Comparison of ENCODE assay signal across 8 mouse cellular contexts in the genomic region with DNA sequence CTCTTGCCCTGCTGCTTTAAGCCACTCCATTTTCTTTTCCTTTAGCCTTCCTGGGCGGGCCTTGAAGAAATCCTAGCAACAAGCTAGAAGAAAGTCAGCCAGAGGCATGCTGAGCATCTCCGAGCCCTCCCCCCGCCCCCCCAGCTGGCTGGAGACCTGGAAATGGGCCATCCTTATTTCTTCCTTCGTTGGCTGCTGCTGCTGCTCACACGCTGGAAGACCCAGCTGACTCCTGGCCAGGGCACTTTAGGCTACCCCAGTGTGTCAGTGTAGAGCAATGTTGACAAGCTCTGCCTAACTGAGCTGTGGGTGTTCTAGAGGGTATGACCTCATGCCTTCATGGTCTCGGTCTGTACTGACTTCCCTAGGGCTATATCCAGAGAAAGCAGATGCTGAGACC. TPM values are rescaled to one million over a fixed set of nuclear protein-coding genes. Genes with fewer than 3 reads are reported as not detected.
DNase-seq lines count a peak whose midpoint lies in the region; ATAC-seq and TF ChIP-seq lines count a peak whose summit lies in the region.
"Had no signal": no experiment of that assay in that cellular context is flagged by ENCODE, and none has a peak within 500 bp of the region (broad histone marks: within the 10 kb centered on the region; RNA-seq: fewer than 3 reads in every experiment).

No protein-coding gene starts in this region.

- TF ChIP-seq CTCF in left cerebral cortex, adult 2 months (IDR thresholded peaks at IDR 0.05), result no peak

- H3K4me2 ChIP-seq in heart, embryonic 16.5 days (ENCODE audit: low read depth, low read length), result no peak overlapping the region

- H3K4me1 ChIP-seq in heart, embryonic 16.5 days (ENCODE audit: control insufficient read depth, insufficient read depth, low read length), result peaks cover 19% of the 10 kb centered on the region

- no peaks in the 10 kb centered on the region for H3K9me3 ChIP-seq in heart, embryonic 16.5 days (replicated peaks; ENCODE audit: control insufficient read depth, low read length)

- H3K27ac ChIP-seq in left cerebral cortex, adult 2 months, result no peak overlapping the region
- peak overlapping the region; percentile 66 for H3K27ac ChIP-seq in heart, embryonic 16.5 days (ENCODE audit: low read length)

- ATAC-seq in heart, embryonic 16.5 days (replicated peaks; ENCODE audit: extremely low read depth, insufficient read depth, low FRiP score), result peak; percentile 85

- intact Hi-C loops in left cerebral cortex, postnatal 10 days (cut with DNase I), result no loop called here
- intact Hi-C loops in left cerebral cortex, adult 2 months (cut with DNase I), result loop anchor here (5.0 kb wide), 1 partner anchor 139 kb away; a partner anchor contains a TSS

- H3K9ac ChIP-seq in heart, embryonic 16.5 days (ENCODE audit: low read length), result no peak overlapping the region

- no peaks in the 10 kb centered on the region for H3K27me3 ChIP-seq in heart, embryonic 16.5 days (ENCODE audit: control insufficient read depth, insufficient read depth, low read length)

- H3K4me3 ChIP-seq in left cerebral cortex, adult 2 months, result no peak overlapping the region
- no peak overlapping the region for H3K4me3 ChIP-seq in heart, embryonic 16.5 days (ENCODE audit: low read length)

- DNase-seq in left cerebral cortex, postnatal 10 days (ENCODE audit: extremely low spot score in 1 of 2, low spot score in 2 of 2), result peak; percentile 5 to 47
- no peak for DNase-seq in left cerebral cortex, adult 2 months (ENCODE audit: extremely low spot score in 1 of 2, low spot score in 2 of 2)
- DNase-seq in gastrocnemius, postnatal 10 days, result peak; percentile 34
- DNase-seq in lung, postnatal 4 days, result peak; percentile 50 to 80
- DNase-seq in spleen, adult 12 weeks (ENCODE audit: low spot score), result no peak
- DNase-seq in thymus, postnatal 0 days (ENCODE audit: low spot score), result no peak

- whole genome bisulfite sequencing in heart, embryonic 16.5 days, result 35% methylated on average over 6 of the region's 6 CpGs

- H3K36me3 ChIP-seq in heart, embryonic 16.5 days (ENCODE audit: control insufficient read depth, insufficient read depth), result peaks cover 26% of the 10 kb centered on the region

RNA-seq across cellular contexts. Expression of a gene that starts 13.1 kb away (rescaled TPM):
- not detected for total RNA-seq in left cerebral cortex, postnatal 10 days (2021)
- under 1 TPM; 0.14 to 0.16 TPM for total RNA-seq in left cerebral cortex, adult 2 months (2021)
- total RNA-seq in gastrocnemius, postnatal 10 days (2021), result under 1 TPM in 1 of 2 experiments, not detected in 1; 0.12 TPM
- polyA plus RNA-seq in heart, embryonic 16.5 days (2015; fragmentation: Nextera tagmentation; extraction: Ambion mirVana), result 2.3 and 2.5 TPM in 2 replicates
- polyA plus RNA-seq in thymus, postnatal 0 days (2015; fragmentation: Nextera tagmentation; extraction: Ambion mirVana), result 0.23 TPM in 2 replicates
- total RNA-seq: common myeloid progenitor, adult 5-6 weeks had no signal

Comparison
In these comparisons a context has a peak if more than half of its experiments do, and no peak if none do; other contexts are left out.
1. DNase-seq: peak in left cerebral cortex, postnatal 10 days (2 of 2), gastrocnemius, postnatal 10 days (single experiment) and lung, postnatal 4 days (2 of 2); none in left cerebral cortex, adult 2 months (0 of 2), spleen, adult 12 weeks (single experiment) and thymus, postnatal 0 days (single experiment).